Mouse (Mus musculus): ENCODE measurements at regions not wholly inside any gene's neighbourhood (a gene's known extent, or its start where the extent isn't known, plus 50 kb on each side); places are given as distances from the start of the nearest gene placed in this dataset.

DNA sequence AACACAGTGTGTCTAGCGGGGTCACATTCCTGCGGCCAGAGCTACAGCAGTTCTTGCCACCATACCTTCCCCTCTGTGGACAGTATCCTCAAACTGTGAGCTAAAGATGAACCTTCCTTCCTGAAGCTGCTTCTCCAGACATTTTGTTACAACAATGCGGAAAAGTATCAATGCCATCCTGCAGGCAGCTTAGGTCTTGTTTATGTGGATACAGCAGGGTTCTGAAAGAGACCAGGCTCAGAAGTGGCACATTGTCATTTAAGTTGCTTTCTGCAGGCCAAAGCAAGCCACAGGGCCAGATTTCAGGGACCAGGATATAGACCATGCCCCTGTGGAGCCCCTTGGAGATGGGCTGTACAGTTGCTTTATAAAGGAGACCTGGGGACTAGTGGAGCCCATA lies 188.3 kb upstream of the Sesn3 start:
- DNase-seq (ENCODE audit: low spot score) (no peak), ATAC-seq (ENCODE audit: insufficient read depth, low FRiP score, low TSS enrichment) (no peak)
- no peaks in the 10 kb centered on the region for H3K9me3 ChIP-seq (ENCODE audit: control insufficient read depth, low read length)
- H3K9ac ChIP-seq (ENCODE audit: low read length): no peak overlapping the region
- H3K27me3 ChIP-seq (ENCODE audit: control insufficient read depth, insufficient read depth, low read length): no peaks in the 10 kb centered on the region
- H3K4me3 ChIP-seq (ENCODE audit: low read depth, low read length): no peak overlapping the region
- 96% methylated on average over 3 of the region's 3 CpGs for WGBS
- H3K4me2 ChIP-seq (ENCODE audit: low read depth): no peak overlapping the region
- no peaks in the 10 kb centered on the region for H3K36me3 ChIP-seq (ENCODE audit: control insufficient read depth, insufficient read depth, low read length)
- H3K27ac ChIP-seq (ENCODE audit: low read depth, low read length): no peak overlapping the region
- H3K4me1 ChIP-seq (ENCODE audit: control insufficient read depth, insufficient read depth, low read length): no peaks in the 10 kb centered on the region

DNA sequence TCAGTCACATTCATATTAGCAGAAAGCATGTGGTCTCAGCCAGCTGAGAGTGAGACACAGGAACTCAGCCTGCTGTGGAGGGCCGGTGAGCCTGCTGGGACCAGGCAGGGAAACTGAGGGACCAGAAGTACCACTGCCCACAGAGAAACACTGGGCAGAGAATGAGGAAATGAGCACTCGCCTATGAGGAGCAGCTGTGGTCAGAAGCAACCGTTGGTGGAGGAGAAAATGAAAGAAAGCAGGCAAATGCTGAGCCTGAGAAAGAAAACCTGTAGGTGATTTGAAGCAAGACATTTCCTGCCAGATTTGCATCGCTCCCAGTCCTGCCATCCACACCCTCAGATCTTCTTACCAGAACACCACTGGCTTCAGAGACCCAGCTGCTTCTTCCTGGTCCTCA lies 187.0 kb upstream of the Sesn3 start:
- no peak for DNase-seq (ENCODE audit: low spot score)
- ATAC-seq (ENCODE audit: insufficient read depth, low FRiP score, low TSS enrichment): no peak
- Histone ChIP-seq H3K4me1 (ENCODE audit: control insufficient read depth, insufficient read depth, low read length) (no peaks in the 10 kb centered on the region), H3K27ac (ENCODE audit: low read depth, low read length) (no peak overlapping the region), H3K27me3 (ENCODE audit: control insufficient read depth, insufficient read depth, low read length) (no peaks in the 10 kb centered on the region), H3K36me3 (ENCODE audit: control insufficient read depth, insufficient read depth, low read length) (no peaks in the 10 kb centered on the region), H3K9me3 (ENCODE audit: control insufficient read depth, low read length) (no peaks in the 10 kb centered on the region), H3K9ac (ENCODE audit: low read length) (no peak overlapping the region), H3K4me3 (ENCODE audit: low read depth, low read length) (no peak overlapping the region), H3K4me2 (ENCODE audit: low read depth) (no peak overlapping the region)
- 79% methylated on average over 4 of the region's 4 CpGs for WGBS

DNA sequence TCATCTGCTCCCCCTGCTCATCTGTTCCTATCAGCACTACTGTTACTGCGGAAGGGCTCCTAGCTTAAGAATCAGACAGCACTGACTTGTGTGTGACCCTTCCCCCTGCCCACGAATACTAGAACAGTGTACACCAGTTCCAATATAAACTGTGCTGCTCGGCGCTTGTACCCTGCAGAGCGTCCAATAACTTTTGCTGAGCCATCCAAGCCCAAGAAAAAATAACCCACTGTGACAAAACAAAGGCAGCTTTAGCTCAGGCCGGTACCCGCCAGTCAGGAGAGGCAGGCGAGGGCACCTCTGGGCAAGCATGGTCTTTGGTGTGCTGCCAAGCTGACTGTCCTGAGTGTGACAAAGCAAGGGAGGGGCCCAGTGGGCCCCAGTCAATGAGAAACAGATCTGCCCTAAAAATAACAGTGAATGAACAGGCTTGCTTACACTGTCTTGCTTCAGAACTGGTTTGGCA lies 185.0 kb upstream of the Sesn3 start:
- Histone ChIP-seq H3K9me3 (ENCODE audit: control insufficient read depth, low read length) (no peaks in the 10 kb centered on the region), H3K27me3 (ENCODE audit: control insufficient read depth, insufficient read depth, low read length) (no peaks in the 10 kb centered on the region), H3K4me3 (ENCODE audit: low read depth, low read length) (no peak overlapping the region), H3K27ac (ENCODE audit: low read depth, low read length) (no peak overlapping the region), H3K36me3 (ENCODE audit: control insufficient read depth, insufficient read depth, low read length) (no peaks in the 10 kb centered on the region), H3K9ac (ENCODE audit: low read length) (no peak overlapping the region), H3K4me2 (ENCODE audit: low read depth) (no peak overlapping the region), H3K4me1 (ENCODE audit: control insufficient read depth, insufficient read depth, low read length) (no peaks in the 10 kb centered on the region)
- WGBS: 69% methylated on average over 8 of the region's 8 CpGs
- ATAC-seq (ENCODE audit: insufficient read depth, low FRiP score, low TSS enrichment) (no peak), DNase-seq (ENCODE audit: low spot score) (no peak)

DNA sequence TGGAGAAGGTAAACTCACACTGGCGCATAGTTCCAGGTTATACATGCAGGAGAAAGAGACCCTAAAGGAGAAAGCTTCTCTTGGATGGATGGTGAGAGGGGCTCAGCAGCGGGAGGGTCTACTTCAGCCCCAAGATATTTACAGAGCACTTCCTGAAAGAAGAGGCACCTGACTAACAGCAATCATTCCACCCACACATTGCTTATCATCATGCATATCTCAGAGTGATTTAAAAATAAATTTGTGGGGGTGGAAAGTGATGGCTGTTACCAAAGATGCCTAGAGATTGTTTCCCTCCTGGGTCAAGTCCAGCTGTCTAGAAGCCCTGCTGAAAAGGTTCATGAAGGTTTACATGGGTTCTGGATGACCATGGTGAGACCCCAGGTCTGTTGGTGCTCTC lies 184.4 kb upstream of the Sesn3 start:
- no peaks in the 10 kb centered on the region for H3K27me3 ChIP-seq (ENCODE audit: control insufficient read depth, insufficient read depth, low read length)
- H3K36me3 ChIP-seq (ENCODE audit: control insufficient read depth, insufficient read depth, low read length): no peaks in the 10 kb centered on the region
- no peaks in the 10 kb centered on the region for H3K9me3 ChIP-seq (ENCODE audit: control insufficient read depth, low read length)
- H3K9ac ChIP-seq (ENCODE audit: low read length): no peak overlapping the region
- H3K4me1 ChIP-seq (ENCODE audit: control insufficient read depth, insufficient read depth, low read length): no peaks in the 10 kb centered on the region
- H3K4me2 ChIP-seq (ENCODE audit: low read depth): no peak overlapping the region
- no peak overlapping the region for H3K4me3 ChIP-seq (ENCODE audit: low read depth, low read length)
- 93% methylated on average over 2 of the region's 2 CpGs for WGBS
- no peak overlapping the region for H3K27ac ChIP-seq (ENCODE audit: low read depth, low read length)
- no peak for ATAC-seq (ENCODE audit: insufficient read depth, low FRiP score, low TSS enrichment)
- DNase-seq (ENCODE audit: low spot score): no peak

DNA sequence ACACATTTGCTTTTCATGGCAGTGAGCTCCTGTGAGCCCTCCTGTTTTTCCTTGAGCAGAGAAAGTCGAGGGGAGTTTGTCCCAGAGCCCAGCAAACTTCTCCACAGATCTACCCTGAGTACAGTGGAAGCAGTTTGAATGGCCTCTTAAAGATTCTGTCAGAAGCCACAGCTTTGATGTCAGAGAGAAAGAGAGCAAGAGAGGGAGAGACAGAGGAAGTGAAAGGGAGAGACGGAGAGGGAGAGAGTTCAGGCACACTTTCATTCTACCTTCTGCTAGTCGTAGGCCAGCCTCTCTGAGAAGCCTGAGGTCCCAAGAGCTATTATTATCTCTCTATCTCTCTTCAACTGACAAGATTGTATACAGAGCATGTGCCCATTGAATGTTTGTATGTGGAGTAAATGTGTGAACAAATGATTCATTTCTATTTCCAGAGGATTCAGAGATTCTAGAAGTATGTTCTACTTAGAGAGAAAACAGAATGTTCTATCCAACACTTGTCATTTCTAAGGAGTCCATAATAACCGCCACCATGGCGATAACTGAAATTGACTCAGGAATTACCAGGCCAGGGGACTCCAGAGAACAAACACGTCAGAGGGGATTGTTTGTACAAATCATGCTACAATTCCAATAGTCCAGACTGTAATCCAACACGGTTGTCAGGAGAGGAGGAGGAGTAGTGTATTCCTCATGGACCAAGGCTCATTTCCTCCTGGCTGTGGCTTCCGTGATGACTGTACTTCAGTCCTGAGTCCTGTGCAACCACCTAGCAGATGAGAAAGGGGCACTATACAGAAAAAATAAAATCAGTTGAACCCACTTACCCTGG lies 183.6 kb upstream of the Sesn3 start:
- ATAC-seq (ENCODE audit: insufficient read depth, low FRiP score, low TSS enrichment): no peak
- Histone ChIP-seq H3K4me1 (ENCODE audit: control insufficient read depth, insufficient read depth, low read length) (no peaks in the 10 kb centered on the region), H3K27me3 (ENCODE audit: control insufficient read depth, insufficient read depth, low read length) (no peaks in the 10 kb centered on the region), H3K36me3 (ENCODE audit: control insufficient read depth, insufficient read depth, low read length) (no peaks in the 10 kb centered on the region), H3K27ac (ENCODE audit: low read depth, low read length) (no peak overlapping the region), H3K4me2 (ENCODE audit: low read depth) (no peak overlapping the region), H3K9me3 (ENCODE audit: control insufficient read depth, low read length) (no peaks in the 10 kb centered on the region), H3K4me3 (ENCODE audit: low read depth, low read length) (no peak overlapping the region), H3K9ac (ENCODE audit: low read length) (no peak overlapping the region)
- DNase-seq (ENCODE audit: low spot score): no peak
- 84% methylated on average over 8 of the region's 8 CpGs for WGBS

DNA sequence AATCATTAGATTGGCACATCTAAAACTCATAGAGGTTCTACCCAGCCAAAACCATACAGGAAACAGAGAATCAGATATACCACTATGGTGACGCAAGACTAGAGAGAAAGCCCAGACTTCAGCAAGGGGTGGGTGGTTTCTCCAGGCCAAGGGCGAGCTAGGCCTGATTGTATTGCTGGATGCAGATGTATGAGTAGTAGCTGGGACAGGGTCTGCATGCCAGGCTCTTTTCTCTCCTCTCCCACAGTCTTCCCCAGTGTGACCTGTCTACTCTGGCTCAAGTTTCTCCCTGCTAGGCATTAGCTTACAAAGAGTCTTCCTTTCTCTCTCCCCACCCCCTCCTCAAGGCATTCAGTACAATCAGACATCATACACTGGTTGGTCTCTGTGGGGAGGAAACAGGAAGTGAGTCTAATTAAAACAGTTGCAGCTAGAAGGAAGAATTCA lies 181.8 kb upstream of the Sesn3 start:
- Histone ChIP-seq H3K4me1 (ENCODE audit: control insufficient read depth, insufficient read depth, low read length) (no peaks in the 10 kb centered on the region), H3K36me3 (ENCODE audit: control insufficient read depth, insufficient read depth, low read length) (no peaks in the 10 kb centered on the region), H3K27ac (ENCODE audit: low read depth, low read length) (no peak overlapping the region), H3K9ac (ENCODE audit: low read length) (no peak overlapping the region), H3K4me3 (ENCODE audit: low read depth, low read length) (no peak overlapping the region), H3K27me3 (ENCODE audit: control insufficient read depth, insufficient read depth, low read length) (no peaks in the 10 kb centered on the region), H3K9me3 (ENCODE audit: control insufficient read depth, low read length) (no peaks in the 10 kb centered on the region), H3K4me2 (ENCODE audit: low read depth) (no peak overlapping the region)
- WGBS: 88% methylated on average over 2 of the region's 2 CpGs
- DNase-seq (ENCODE audit: low spot score): no peak
- no peak for ATAC-seq (ENCODE audit: insufficient read depth, low FRiP score, low TSS enrichment)

DNA sequence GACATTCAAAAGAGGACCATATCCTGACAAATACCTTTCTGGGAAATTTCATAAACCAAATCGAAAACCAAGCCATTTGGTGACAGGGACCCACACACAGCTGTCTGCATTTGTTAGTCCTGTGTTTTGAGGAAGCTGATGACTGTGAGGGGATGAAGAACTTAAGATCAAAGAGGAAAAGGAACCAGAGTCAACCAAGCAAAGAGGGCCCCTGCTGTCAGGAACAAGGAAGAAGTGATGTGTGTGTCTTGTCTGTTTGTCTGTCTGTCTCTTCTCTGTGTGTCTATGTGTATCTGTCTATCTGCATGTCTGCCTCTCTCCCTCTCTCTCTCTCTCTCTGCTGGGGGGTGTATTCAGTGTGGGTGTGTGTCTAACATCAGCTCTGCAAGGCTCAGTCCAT lies 171.3 kb upstream of the Sesn3 start:
- WGBS: 82% methylated on average over 1 of the region's 1 CpGs
- no peaks in the 10 kb centered on the region for H3K36me3 ChIP-seq (ENCODE audit: control insufficient read depth, insufficient read depth, low read length)
- H3K27me3 ChIP-seq (ENCODE audit: control insufficient read depth, insufficient read depth, low read length): no peaks in the 10 kb centered on the region
- no peak overlapping the region for H3K27ac ChIP-seq (ENCODE audit: low read depth, low read length)
- DNase-seq (ENCODE audit: low spot score): no peak
- H3K9me3 ChIP-seq (ENCODE audit: control insufficient read depth, low read length): no peaks in the 10 kb centered on the region
- no peak overlapping the region for H3K4me2 ChIP-seq (ENCODE audit: low read depth)
- no peak for ATAC-seq (ENCODE audit: insufficient read depth, low FRiP score, low TSS enrichment)
- H3K9ac ChIP-seq (ENCODE audit: low read length): no peak overlapping the region
- H3K4me3 ChIP-seq (ENCODE audit: low read depth, low read length): no peak overlapping the region
- H3K4me1 ChIP-seq (ENCODE audit: control insufficient read depth, insufficient read depth, low read length): no peaks in the 10 kb centered on the region

DNA sequence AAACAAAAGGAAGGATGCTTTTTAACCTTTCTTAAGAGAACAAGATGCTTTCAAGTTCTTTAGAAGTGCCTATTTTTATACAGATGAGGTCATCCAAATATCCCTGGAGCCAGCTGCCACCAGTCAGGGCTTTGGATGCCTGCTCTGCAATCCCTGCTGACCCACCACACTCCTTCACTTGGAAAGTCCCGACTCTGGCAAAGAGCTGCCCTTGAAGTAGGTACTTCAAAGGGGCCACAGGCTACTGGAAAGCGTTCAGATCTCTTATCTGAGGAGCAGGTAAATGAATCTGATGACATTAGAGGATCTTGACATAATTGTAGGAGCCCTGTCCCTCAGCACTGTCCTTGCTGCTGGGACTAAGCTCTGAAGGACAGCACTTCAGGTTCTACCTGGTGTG lies 169.9 kb upstream of the Sesn3 start:
- H3K4me2 ChIP-seq (ENCODE audit: low read depth): no peak overlapping the region
- H3K4me1 ChIP-seq (ENCODE audit: control insufficient read depth, insufficient read depth, low read length): no peaks in the 10 kb centered on the region
- 67% methylated on average over 2 of the region's 2 CpGs for WGBS
- ATAC-seq (ENCODE audit: insufficient read depth, low FRiP score, low TSS enrichment): no peak
- no peaks in the 10 kb centered on the region for H3K27me3 ChIP-seq (ENCODE audit: control insufficient read depth, insufficient read depth, low read length)
- H3K4me3 ChIP-seq (ENCODE audit: low read depth, low read length): no peak overlapping the region
- H3K9me3 ChIP-seq (ENCODE audit: control insufficient read depth, low read length): no peaks in the 10 kb centered on the region
- no peaks in the 10 kb centered on the region for H3K36me3 ChIP-seq (ENCODE audit: control insufficient read depth, insufficient read depth, low read length)
- no peak overlapping the region for H3K27ac ChIP-seq (ENCODE audit: low read depth, low read length)
- no peak overlapping the region for H3K9ac ChIP-seq (ENCODE audit: low read length)
- no peak for DNase-seq (ENCODE audit: low spot score)

DNA sequence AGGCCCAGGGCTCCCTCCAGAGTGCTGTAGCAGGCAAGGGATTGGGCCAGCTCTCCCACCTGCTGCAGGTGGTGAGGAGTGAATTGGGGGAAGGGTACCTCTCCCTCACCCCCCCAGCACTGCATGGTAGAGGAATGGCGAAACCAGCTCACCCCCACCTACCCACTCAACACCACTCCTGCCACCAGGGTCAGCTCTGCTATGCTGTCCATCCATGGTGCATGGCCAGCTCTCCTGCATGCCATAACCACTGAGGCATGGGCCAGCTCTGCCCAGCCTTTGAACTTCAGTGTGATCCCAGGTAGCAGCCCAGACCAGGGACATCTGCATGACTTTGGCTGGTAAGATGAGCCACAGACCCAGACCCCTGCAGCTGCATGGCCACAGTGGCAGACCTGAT lies 168.5 kb upstream of the Sesn3 start:
- DNase-seq (ENCODE audit: low spot score): no peak
- Histone ChIP-seq H3K9me3 (ENCODE audit: control insufficient read depth, low read length) (no peaks in the 10 kb centered on the region), H3K4me3 (ENCODE audit: low read depth, low read length) (no peak overlapping the region), H3K4me2 (ENCODE audit: low read depth) (no peak overlapping the region), H3K36me3 (ENCODE audit: control insufficient read depth, insufficient read depth, low read length) (no peaks in the 10 kb centered on the region), H3K4me1 (ENCODE audit: control insufficient read depth, insufficient read depth, low read length) (no peaks in the 10 kb centered on the region), H3K9ac (ENCODE audit: low read length) (no peak overlapping the region), H3K27me3 (ENCODE audit: control insufficient read depth, insufficient read depth, low read length) (no peaks in the 10 kb centered on the region), H3K27ac (ENCODE audit: low read depth, low read length) (no peak overlapping the region)
- ATAC-seq (ENCODE audit: insufficient read depth, low FRiP score, low TSS enrichment): no peak
- 89% methylated on average over 1 of the region's 1 CpGs for WGBS
